Mouse (Mus musculus) heart, adult 18-20 months (tissue): ENCODE measurements around the gene Lpgat1. TPM values are rescaled to one million over a fixed set of nuclear protein-coding genes. Genes with fewer than 3 reads are reported as not detected.

Source experiments
- DNase-seq, 2 experiments: peaks; one replicate each; pipeline ENCODE4 v3.0.0; 2021 to 2022; ENCODE audit warnings: mixed read lengths in 1 of 2
- long read RNA-seq, 2 experiments: library from polyadenylated mRNA; stranded (forward); transcript quantifications; one replicate each; pipeline ENCODE4 v2.0.0; 2021
- total RNA-seq, 2 experiments: library from RNA; stranded (reverse); gene quantifications; 2 replicates each; pipeline ENCODE4 v1.2.3; 2021

Gene Lpgat1
- total RNA-seq: 100 to 1,000 TPM in 1 of 2 experiments, 10 to 100 TPM in 1; 99.5 to 111 TPM
- long read RNA-seq, experiment 1, full-length matches to known transcripts: 9 of 38 reads
- long read RNA-seq, experiment 1, partial matches to known transcripts: 5 of 38 reads
- long read RNA-seq, experiment 1, other reads (novel, unspliced or antisense): 24 of 38 reads
- long read RNA-seq, experiment 2, partial matches to known transcripts: 0 of 16 reads
- long read RNA-seq, experiment 2, other reads (novel, unspliced or antisense): 13 of 16 reads

DNA sequence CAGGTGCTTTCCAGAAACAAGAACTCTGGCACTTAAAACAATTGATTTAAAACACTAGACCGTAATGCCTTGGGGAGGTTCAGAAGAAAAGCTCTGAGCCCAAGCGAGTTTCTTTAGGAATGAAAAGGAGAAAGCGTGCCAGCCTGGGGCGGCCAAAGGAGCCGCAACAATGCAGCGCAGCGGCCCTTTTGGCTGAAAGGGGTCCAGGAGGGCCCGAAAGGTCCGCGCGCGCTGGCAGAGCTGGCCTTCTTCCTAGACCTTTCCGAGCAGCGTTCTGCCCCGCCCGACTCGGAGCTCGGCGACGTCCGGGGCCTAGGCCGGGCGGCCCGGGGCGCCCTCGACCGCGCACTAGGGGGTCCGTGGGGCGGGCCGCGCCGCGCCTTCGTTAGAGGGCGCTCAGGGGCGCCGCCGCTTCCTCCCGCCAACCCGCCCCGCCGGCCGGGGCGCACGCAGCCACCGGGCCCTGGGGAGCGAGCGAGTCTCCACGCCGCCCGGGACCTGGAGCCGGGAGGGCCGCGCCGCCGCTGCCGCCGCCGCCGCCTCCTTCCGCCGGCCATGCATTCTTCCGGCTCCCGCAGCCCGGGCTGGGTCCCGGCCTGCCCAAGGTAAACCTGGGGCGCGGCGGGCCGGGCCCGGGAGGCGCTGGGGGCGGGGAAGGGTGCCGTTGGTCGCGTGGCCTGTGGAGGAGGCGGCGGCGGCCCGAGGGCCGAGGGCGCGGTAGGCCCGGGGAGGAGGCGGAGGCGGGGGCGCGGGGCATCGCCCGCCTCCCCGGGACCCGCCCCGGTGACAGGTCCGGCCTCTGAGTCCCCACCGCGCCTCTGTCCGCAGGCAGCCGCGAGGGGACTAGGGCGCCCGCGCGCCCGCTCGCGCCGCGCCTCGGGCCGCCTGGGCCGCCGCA lies at the start of gene Lpgat1:
Gene Lpgat1, plus strand, starts transcription at position 234 of the 898 bp plus-strand sequence.
- peak; percentile 85 to 90 for DNase-seq

DNA sequence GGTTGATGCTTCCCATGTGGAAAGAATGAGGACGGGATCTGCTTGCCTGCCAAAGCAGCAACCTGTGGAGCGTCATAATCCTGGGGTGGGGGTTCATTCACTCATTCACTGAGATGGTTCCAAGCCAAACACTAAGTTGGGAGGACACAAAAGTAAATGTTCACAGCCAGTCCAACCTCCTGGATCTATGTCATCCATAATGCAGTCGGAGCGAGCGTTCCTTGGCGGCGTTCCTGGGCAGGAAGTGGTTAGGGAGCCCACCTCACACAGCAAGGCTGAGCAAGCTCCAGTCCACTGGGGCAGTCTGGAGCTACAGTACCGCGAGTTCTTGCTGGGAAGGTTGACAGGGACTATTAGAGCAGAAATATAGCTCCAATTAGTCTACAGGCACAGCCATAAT lies 49.6 kb upstream of the Lpgat1 start:
- DNase-seq: no peak

DNA sequence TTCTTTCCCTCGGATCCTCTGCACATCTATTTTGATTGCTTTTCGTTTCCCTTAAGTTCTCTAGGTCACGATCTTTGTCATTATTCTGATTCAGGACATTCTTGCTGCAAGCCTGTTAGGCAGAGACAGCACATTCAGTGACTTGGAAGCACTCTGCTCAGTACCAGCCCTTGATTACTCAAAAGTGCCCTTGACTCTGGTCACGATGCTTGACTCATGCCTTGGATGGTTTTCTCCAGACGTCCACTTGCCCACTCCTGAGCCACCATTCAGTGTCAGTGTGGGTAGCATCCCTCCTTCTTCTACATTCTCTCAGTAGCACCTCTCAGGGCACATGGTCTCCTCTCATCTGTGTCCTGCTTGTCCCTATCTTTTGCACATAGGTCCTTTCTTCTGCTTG lies 43.6 kb upstream of the Lpgat1 start:
- no peak for DNase-seq

DNA sequence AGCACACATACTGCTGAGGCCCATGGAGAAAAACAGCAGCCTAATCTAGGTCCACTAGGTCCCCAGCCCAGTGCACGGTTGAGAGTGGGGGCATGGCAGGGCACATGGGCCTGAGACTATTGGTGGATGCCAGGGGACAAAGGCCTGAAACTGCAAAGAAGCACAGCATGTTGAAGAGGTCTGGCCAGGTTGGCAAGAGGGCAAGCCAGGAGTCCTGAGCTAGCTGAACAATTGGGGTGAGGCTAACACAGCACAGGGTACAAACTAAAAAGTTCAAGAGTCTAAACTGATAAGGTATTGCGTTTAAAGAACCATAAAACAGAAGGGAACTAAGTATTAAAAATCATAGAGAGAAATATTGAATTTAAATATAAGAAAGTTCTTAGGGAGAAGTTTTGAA lies 36.0 kb upstream of the Lpgat1 start:
- DNase-seq: no peak

DNA sequence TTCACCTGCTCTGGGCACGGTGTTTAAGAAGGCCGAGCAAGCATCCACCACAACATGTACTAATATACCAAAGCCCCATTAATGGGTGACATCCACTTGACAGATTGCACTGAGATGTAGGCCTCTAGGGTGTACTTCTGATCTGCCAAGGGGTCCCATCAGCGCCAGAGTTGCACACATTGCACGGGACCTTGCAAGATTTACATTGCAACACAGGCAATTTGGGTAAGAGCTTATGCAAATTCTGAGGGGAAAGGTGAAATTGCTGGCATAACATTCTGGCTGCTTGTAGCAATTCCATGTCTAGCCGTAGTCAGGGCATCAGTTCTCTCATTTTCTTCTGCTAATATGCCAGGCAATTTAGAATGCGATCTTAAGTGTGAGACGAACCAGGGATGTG lies 30.1 kb upstream of the Lpgat1 start:
- DNase-seq: no peak

DNA sequence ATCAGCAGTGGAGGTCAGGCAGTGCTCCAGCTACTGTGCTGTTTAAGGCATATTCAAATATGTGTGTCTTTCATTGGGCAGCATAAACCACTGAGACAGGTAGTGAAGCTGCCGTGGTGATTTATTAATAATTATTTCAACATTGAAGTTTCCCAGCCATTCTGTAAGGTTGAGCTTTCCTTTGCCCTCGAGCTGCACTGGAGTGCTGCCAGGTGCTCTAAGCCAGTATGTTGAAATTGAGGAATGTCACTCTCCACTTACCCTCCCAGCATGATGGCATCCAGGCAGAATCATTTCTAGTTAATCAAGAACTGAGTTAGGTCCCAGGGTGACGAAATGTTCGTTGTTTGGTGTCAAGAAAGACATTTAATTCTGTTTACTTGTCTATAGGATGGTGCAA lies 24.4 kb upstream of the Lpgat1 start:
- no peak for DNase-seq

DNA sequence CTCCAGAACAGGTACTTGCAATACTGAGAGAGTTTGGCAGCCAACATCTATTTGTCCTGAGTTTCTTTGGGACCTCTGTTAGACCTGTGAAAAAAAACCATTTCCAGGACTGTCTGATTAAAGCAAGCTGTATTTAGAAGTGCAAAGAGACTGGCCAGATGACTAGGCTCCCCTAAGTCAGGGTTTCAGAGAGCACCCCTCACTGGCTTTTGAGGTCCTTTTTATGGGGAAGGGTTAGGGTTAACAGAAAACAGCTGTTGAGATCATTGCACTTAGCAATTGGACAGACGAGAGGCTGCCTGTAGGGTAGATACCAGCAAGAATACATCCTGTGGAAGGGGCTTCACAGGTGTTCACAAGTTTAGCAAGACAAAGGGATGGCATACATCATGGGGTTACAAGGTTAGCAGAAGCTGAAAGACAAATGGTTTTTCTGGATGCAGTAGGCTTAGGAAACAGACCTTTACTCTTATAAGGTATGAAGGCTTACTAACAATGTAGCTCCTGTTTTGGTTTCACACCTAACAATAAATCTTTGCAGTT lies 19.3 kb upstream of the Lpgat1 start:
- DNase-seq: no peak

DNA sequence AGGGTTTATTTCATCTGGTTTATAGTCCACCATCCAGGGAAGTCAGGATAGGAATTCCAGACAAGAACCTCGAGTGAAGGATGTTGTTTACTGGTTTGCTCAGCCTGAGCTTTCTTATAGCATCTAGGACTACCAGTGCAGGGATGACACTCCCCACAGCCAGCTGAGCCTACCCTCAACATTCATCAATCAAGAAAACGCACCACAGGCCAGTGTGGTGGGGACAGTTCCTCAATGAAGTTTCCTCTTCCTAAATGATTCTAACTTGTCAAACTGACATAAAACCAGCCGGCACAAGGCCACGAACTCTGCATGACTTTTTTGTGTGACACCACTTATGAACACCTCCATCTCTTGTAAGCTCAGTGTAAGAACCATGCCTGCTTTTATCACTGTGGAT lies 13.1 kb upstream of the Lpgat1 start:
- DNase-seq: no peak

DNA sequence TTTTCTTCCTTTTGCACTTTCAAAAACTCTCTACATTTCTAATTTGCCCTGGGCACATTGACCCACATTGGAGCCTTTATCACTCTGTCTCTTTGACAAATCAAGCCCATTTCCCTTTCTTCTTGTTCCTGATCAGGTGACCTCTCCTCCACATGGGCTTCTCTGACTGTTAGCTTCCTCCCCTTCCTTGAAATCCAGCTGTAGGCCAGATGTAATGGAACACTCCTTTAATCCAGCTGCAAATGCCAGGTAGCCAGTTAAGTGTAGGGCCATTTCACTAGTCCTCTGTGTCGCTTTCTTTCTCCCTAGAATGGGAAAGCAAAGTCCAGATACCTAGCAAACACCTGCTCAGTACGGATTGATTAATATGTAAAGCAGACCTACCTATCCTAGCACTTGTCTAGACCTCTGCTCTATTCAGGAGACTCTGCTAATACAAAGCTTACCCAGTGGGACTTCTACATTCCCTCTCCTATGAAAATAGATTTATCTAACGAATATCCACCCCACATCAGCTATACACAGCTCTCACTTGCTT lies 11.0 kb upstream of the Lpgat1 start:
- DNase-seq: no peak

DNA sequence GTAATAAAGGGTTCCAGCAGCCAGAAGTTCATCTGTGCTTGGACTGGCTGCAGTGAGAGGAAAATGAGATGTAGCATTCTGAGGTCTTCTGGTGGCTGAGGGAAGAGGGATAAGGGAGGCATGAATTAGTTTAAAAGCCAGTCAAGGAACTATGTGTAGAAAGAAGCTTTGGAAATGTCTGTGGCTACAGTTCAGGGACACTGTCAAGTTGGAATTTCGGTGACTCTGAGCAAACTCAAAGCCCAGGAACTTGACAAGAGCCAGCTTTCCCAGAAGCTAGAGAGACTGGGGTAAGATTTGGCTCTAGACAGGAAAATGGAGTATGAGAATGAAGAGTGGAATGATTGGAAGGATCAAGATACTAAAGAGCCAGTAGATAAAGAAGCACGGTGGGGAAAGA lies 7.8 kb upstream of the Lpgat1 start:
- DNase-seq: no peak

DNA sequence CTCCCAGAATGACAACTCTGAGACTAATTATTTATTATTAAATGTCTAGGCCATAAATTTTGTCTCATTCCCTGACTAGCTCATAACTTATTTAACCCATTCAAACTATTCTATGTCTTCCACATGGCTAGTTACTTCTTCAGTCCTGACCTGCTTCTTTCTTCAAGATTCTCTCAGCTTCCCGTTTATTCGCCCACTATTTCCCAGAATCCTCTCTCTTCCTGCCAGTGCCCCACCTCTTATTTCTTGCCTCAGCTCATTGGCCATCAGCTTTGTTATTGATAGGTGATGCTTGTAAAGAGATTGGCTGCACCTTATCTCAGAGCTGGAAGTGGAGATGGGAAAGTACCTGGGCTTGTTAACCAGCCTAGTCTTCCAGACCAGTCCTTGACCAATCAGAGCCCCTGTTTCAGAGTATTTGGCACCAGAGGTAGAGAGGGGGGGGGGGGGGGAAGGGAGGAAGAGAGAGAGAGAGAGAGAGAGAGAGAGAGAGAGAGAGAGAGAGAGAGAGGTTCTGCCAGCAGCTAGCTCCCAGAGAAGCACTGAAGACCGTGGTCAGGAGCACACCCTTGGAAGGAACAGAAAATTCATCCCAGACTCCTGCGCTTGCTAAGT lies 5.3 kb upstream of the Lpgat1 start:
- DNase-seq: no peak

DNA sequence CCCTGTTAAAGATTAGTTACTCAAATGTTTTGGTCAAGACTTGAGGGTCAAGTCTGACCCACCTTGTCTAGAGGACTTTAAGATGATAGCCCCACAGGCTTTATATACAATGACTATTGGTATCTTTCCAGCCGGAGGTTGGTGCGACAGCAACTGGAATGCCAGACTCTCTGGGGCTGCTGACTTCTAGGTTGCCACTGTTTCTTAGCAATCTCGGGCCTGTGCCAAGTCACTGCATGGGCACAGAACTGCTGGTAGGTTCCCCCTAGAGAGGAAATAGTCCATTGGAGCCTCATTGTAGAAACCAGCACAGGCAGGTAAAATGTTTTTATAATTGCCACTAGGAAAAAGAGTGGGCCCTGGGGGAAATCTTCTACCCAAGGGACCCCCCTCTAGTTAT lies 3.8 kb upstream of the Lpgat1 start:
- no peak for DNase-seq

DNA sequence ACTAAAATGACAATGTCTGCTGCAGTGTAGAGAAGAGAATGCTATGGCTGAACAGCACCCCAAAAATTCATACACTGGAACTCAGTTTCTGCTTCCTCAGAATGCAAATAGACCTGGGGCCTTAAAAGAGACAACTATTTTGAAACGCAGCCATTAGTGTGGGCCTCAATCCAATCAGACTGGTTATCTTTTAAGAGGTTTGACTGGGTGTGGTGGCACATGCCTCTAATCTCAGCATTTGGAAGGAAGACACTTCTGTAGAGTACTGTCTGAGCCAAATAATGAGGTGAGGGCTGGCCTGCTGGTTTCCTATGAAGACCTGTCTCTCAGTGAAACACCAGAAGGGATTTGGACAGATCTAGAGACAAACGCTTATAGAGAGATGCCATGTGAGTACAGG lies 2.5 kb upstream of the Lpgat1 start:
- no peak for DNase-seq

DNA sequence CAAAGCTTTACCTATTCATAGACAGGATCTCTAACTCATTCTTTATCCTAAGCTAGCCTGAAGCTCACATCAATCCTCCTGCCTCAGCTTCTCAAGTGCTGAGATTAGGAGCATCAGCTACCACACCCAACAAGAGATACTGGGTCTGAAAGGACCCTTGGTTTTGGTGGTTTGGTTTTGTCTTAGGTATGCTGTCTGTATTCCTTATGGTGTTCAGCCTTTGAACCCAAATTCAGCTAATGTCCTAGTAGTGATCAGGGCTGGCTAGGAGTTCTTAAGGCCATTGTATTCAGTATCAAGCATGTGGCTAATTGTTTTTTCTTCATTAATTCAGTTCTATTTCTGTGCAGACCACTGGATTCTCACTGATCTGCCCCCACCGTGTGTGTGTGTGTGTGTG lies 493 bp upstream of the Lpgat1 start:
- DNase-seq: no peak

DNA sequence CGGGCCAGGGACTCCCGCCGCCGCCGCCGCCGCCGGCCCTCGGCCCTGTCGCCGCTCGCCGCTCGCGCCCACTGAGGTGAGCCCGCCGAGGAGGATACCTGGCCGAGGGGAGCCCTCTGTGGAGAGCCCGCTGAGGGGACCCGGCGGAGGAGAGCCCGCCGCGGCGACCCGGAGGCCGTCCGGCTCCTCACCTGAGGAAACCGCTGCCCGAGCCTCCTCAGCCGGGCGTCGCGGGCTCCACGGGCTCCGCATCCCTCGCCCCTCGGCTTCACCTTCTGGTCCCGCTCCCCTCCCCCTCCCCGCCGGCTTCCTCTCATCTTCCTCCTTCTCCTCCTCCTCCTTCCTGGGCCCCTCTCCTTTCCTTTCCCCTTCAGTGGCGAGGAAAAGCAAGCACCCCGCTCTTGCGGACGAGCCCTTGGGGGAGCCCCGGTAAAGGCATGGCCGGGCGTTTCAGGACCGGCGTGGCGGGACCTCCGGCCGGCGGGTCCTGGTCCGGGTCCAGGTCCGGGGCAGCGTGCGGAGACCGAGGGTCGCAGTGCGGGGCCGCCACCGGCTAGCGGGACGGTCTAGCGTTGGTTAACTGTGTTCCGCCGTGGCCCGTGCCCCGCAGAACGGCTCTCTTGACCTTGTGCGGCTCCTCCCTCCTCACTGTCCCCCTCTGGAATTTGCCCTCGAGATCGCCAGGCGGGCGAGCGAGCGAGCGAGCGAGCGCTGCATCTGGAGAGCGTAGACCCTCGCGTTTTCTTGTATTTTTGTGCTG lies 1.1 kb downstream of the Lpgat1 start:
- peak; percentile 56 to 65 for DNase-seq

DNA sequence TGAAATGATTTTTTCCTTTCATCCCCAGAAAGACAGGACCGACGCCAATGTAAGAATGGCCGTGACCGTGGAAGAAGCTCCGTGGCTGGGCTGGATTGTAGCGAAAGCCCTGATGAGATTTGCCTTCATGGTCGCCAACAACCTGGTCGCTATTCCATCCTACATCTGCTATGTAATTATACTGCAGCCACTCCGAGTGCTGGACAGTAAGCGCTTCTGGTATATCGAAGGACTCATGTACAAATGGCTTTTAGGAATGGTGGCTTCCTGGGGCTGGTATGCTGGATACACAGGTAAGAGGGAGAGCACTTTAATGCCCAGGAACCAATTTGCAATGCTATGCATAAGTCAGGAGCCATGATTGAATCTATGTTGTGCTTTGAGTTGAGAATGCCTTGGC lies 1.7 kb downstream of the Lpgat1 start:
- no peak for DNase-seq

DNA sequence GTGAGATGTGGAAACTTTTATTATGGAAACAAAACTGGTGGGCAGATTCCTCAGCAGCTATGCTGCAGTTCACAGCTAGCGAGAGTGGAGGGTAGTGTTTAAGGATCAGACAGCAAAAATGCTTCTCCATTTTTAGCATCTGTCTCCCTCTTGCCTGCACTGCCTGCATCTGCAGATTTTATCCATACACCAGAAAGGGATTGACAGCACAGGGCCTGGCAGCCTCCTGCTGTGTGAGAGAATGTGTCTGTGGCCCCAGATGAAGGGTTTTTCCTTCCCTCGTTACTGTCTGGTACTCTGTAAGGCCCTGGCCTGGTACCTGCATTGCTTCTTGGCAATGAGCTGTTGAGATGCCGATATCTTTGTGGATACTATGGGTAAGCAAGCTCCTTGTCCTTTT lies 2.8 kb downstream of the Lpgat1 start:
- no peak for DNase-seq

DNA sequence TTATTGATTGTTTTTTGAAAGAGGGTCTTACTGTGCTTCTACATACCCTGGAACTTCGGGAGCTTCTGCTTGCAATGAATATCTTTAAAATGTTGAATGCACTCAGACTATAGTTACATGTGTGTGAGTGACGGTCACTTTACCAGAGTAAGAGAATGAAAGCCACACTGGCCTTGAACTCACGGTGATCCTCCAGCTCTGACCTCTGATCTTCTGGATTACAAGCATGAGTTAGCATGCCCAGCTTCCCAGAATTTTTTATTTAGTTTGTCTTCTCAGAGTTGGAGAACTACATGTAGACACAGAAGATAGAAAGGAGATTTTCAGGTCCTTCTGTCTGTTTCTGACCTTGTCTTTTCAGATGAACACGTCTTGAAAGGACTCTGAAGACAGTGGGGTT lies 5.1 kb downstream of the Lpgat1 start:
- DNase-seq: no peak

DNA sequence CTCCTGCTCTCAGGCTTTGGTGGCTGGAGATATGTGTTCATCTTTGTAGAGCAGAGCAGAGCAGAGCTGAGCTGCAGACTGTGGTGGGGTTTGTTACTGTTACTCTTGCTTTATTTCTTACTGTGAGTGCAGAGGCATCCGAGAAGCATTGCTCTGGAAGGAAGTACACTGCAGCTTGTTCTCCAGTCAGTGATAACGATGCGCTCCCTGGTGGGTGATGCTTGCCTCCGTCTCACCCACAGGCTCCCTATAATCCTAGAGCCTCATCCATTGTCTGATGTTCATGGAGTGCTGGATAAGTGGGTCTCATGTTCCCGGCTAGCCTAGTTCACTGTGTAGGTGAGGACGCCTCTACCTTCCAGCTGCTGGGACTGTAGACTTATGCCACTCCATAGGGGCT lies 6.0 kb downstream of the Lpgat1 start:
- DNase-seq: no peak

DNA sequence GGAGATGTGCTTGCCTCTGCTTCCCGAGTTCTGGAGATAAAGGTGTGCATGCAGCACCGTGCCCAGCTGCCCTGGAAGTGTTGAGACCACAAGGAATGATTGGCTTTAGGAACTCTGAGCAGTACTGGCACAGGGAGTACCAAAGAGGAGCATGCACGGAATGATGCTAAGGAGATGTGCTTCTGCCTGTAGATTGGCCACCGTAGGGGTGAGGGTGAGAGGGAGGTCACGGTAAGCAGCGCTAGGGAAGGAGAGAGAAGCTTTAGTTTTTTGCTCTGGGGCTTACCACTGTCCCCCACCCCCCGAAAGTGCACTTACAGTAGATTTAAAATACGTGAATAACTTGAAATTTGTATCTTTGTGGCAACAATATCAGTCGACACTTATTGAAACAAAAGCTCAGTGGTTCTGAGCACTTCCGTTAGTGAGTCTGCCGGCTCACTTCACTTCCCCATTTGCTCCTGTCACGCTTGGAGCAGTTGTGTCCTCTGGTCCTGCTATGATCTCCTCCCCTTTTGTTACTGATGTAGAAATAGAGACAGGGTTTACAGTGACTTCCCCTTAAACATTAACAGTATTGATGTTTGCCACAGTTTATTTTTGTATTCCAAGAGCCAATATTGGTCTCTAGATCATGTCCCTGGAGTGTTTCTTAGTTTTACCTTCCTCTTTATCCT lies 6.9 kb downstream of the Lpgat1 start:
- peak in 1 of 2 experiments; percentile 41 for DNase-seq

DNA sequence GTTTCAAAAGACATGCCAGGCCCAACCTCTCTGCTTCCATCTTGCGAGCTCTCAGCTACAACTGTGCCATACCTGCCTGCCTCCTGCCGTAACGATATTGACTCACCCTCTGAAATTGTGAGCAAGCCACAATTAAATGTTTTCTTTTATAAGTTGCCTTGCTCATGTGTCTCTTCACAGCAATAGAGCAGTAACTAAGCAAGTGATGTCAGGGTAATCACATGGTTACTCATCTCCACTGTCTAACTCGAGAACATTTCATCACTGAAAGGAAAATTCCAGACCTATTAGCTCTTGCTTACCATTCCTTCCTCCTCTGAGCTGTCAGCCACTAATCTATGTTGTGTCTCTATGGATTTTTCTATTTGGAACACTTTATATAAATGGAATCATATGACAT lies 15.0 kb downstream of the Lpgat1 start:
- DNase-seq: no peak
